Mouse (Mus musculus): ENCODE data around the gene Atp5j. TPM values are rescaled to one million over a fixed set of nuclear protein-coding genes. Genes with fewer than 3 reads are reported as not detected.

Gene Atp5j
- 856 and 951 TPM in 2 replicates for polyA plus RNA-seq (2014; fragmentation: Nextera tagmentation; extraction: Ambion mirVana)

DNA sequence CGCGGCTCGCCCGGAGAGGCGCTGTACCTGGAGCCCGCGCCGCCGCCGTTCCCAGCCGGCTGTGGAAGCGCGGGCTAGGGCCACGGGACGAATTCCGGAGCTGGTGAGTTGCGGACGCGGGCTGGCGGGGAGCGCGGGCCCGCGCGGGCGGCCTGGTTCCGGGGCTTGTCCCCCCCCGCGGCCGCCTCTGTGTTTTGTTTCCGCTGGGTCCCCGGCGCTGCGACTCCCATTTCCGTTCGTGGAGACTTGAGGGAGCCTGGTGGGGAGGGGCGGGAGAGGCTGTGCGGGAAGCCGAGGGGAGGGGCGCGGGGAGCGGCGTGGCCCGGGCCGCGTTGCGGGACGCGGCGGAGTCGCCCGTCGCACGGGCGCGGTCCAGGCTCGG lies at the start of gene Atp5j:
Atp5j (minus strand) TSS at position 185 of the 382 bp plus-strand sequence.
- Histone ChIP-seq H3K4me2 (replicated peaks; ENCODE audit: low read depth, low read length) (peak within 1 kb of the TSS; percentile 76), H3K4me1 (ENCODE audit: control insufficient read depth, insufficient read depth, low read length) (peaks cover 20% of the 10 kb centered on the region; the same call in 1 of the 2 replicates), H3K4me3 (ENCODE audit: low read depth, low read length) (peak within 1 kb of the TSS; percentile 90), H3K27me3 (ENCODE audit: control insufficient read depth, insufficient read depth, low read length) (no peaks in the 10 kb centered on the region), H3K27ac (ENCODE audit: low read length) (peak within 1 kb of the TSS; percentile 97), H3K9me3 (ENCODE audit: control insufficient read depth, low read depth, low read length) (no peaks in the 10 kb centered on the region), H3K9ac (replicated peaks; ENCODE audit: low read depth, low read length) (peak within 1 kb of the TSS; percentile 96), H3K36me3 (ENCODE audit: control insufficient read depth, insufficient read depth, low read length) (peaks cover 27% of the 10 kb centered on the region)
- WGBS, result 0% methylated on average over 46 of the region's 57 CpGs
- ATAC-seq (ENCODE audit: insufficient number of reproducible peaks, insufficient read depth, low FRiP score, low read depth), result peak; percentile 65

DNA sequence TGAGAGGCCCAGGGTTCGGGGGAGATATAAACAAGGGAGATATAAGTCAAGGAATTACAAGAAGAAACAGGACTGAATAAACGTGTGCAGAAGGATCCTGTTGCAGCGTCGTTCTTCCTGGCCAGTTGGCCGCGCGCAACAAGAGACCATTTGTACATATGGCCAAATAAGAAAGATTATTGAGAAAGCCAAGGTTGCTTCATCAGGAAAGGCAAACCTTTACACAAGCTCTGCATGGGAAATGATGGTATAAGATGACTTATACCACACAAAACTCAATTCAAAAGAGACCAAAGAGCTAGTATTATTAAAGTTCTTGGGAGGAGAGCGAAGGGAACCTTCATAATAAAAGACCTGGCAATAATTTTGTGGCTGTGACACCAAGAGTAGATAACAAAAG lies 49.1 kb upstream of the Atp5j start:
- H3K27me3 ChIP-seq (ENCODE audit: control insufficient read depth, insufficient read depth, low read length), result no peaks in the 10 kb centered on the region
- no peak overlapping the region for H3K4me3 ChIP-seq (ENCODE audit: low read depth, low read length)
- no peak overlapping the region for H3K4me2 ChIP-seq (replicated peaks; ENCODE audit: low read depth, low read length)
- no peak overlapping the region for H3K9ac ChIP-seq (replicated peaks; ENCODE audit: low read depth, low read length)
- no peaks in the 10 kb centered on the region for H3K36me3 ChIP-seq (ENCODE audit: control insufficient read depth, insufficient read depth, low read length)
- no peaks in the 10 kb centered on the region for H3K4me1 ChIP-seq (ENCODE audit: control insufficient read depth, insufficient read depth, low read length)
- H3K9me3 ChIP-seq (ENCODE audit: control insufficient read depth, low read depth, low read length), result no peaks in the 10 kb centered on the region
- 73% methylated on average over 8 of the region's 8 CpGs for WGBS
- no peak for ATAC-seq (ENCODE audit: insufficient number of reproducible peaks, insufficient read depth, low FRiP score, low read depth)
- H3K27ac ChIP-seq (ENCODE audit: low read length), result no peak overlapping the region

DNA sequence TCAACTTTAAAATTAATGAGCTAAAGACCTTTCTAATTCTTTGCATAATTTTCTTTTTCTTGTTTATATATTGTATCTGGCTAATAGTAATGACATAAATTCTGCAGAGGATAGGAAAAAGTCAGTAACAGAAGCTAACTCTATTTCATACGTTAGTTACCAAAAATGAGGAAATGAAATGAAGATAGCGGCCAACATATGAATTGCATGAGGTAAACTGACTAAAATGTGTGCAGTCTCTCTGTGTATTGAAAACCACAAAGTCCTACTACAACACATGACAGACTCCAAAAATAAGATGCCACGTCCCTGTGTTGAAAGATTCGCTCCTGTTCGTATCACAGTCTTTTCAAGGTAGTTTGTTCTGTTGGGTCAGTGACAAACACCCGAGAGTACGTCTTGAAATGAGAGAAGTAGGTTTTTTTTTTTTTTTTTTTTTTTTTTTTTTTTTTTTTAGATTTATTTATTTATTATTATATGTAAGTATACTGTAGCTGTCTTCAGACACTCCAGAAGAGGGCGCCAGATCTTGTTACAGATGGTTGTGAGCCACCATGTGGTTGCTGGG lies 46.4 kb upstream of the Atp5j start:
- no peak overlapping the region for H3K9ac ChIP-seq (replicated peaks; ENCODE audit: low read depth, low read length)
- no peaks in the 10 kb centered on the region for H3K4me1 ChIP-seq (ENCODE audit: control insufficient read depth, insufficient read depth, low read length)
- H3K9me3 ChIP-seq (ENCODE audit: control insufficient read depth, low read depth, low read length), result no peaks in the 10 kb centered on the region
- H3K27ac ChIP-seq (ENCODE audit: low read length), result no peak overlapping the region
- H3K4me3 ChIP-seq (ENCODE audit: low read depth, low read length), result no peak overlapping the region
- WGBS, result 82% methylated on average over 8 of the region's 8 CpGs
- no peaks in the 10 kb centered on the region for H3K27me3 ChIP-seq (ENCODE audit: control insufficient read depth, insufficient read depth, low read length)
- ATAC-seq (ENCODE audit: insufficient number of reproducible peaks, insufficient read depth, low FRiP score, low read depth), result no peak
- no peaks in the 10 kb centered on the region for H3K36me3 ChIP-seq (ENCODE audit: control insufficient read depth, insufficient read depth, low read length)
- no peak overlapping the region for H3K4me2 ChIP-seq (replicated peaks; ENCODE audit: low read depth, low read length)

- 85% methylated on average over 9 of the region's 9 CpGs for WGBS
- no peak for ATAC-seq (ENCODE audit: insufficient number of reproducible peaks, insufficient read depth, low FRiP score, low read depth)
Observed at GRCm38 (mm10) chr16:84881168-84881567, 45.7 kb upstream of the Atp5j start.

DNA sequence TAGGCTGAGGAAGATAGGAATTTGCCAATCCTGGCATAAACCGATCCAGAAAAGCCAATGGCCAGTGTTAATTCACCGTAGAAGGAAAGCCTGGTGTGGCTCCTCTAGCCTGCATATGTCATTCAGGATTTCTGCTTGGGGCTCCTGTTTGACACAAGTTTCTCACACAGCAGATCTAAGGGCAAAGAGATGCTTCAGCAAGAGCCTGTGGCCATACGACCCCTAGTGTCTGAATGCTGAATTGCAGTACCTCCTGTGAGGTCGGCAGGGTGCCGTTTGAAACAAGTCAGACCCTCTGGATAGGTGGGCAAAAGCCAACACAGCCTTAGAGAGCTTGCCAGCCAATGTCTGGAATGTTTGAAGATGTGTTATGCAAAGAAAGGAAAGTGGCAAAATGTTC lies 43.7 kb upstream of the Atp5j start:
- Histone ChIP-seq H3K9ac (replicated peaks; ENCODE audit: low read depth, low read length) (no peak overlapping the region), H3K4me3 (ENCODE audit: low read depth, low read length) (no peak overlapping the region), H3K36me3 (ENCODE audit: control insufficient read depth, insufficient read depth, low read length) (no peaks in the 10 kb centered on the region), H3K4me2 (replicated peaks; ENCODE audit: low read depth, low read length) (no peak overlapping the region), H3K27ac (ENCODE audit: low read length) (no peak overlapping the region), H3K9me3 (ENCODE audit: control insufficient read depth, low read depth, low read length) (no peaks in the 10 kb centered on the region), H3K27me3 (ENCODE audit: control insufficient read depth, insufficient read depth, low read length) (no peaks in the 10 kb centered on the region), H3K4me1 (ENCODE audit: control insufficient read depth, insufficient read depth, low read length) (peaks cover 4% of the 10 kb centered on the region; the same call in 1 of the 2 replicates)
- WGBS, result 18% methylated on average over 5 of the region's 5 CpGs
- no peak for ATAC-seq (ENCODE audit: insufficient number of reproducible peaks, insufficient read depth, low FRiP score, low read depth)

More at GRCm38 (mm10) chr16:84881168-84881567, 45.7 kb upstream of the Atp5j start:
- Histone ChIP-seq H3K4me1 (ENCODE audit: control insufficient read depth, insufficient read depth, low read length) (peaks cover under 1% of the 10 kb centered on the region; the same call in 1 of the 2 replicates), H3K9me3 (ENCODE audit: control insufficient read depth, low read depth, low read length) (no peaks in the 10 kb centered on the region), H3K4me2 (replicated peaks; ENCODE audit: low read depth, low read length) (no peak overlapping the region), H3K27me3 (ENCODE audit: control insufficient read depth, insufficient read depth, low read length) (no peaks in the 10 kb centered on the region), H3K27ac (ENCODE audit: low read length) (no peak overlapping the region), H3K36me3 (ENCODE audit: control insufficient read depth, insufficient read depth, low read length) (no peaks in the 10 kb centered on the region), H3K4me3 (ENCODE audit: low read depth, low read length) (no peak overlapping the region), H3K9ac (replicated peaks; ENCODE audit: low read depth, low read length) (no peak overlapping the region)

DNA sequence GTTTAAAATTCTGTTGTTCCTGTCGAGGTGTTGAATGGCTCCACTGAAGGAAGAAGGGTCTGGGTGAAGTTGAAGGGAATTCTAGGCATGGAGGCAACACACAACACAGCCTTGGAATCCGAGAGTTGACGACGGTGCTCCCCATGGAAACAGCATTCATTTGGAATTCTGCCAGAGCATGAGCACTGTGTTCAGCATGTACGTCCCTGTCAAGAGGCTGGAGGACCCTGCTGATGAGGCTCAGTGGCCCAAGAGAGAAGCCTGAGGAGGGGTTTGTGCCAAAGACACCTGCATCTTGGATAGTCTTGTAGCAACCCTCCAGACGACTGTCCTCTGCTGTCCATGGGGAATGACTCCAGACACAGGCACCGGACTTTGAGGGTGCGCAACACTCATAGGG lies 40.7 kb upstream of the Atp5j start:
- Histone ChIP-seq H3K4me3 (ENCODE audit: low read depth, low read length) (no peak overlapping the region), H3K9ac (replicated peaks; ENCODE audit: low read depth, low read length) (no peak overlapping the region), H3K4me1 (ENCODE audit: control insufficient read depth, insufficient read depth, low read length) (peaks cover 4% of the 10 kb centered on the region; the same call in 1 of the 2 replicates), H3K27me3 (ENCODE audit: control insufficient read depth, insufficient read depth, low read length) (no peaks in the 10 kb centered on the region), H3K27ac (ENCODE audit: low read length) (peak overlapping the region; percentile 10; the same call in 1 of the 2 replicates), H3K9me3 (ENCODE audit: control insufficient read depth, low read depth, low read length) (no peaks in the 10 kb centered on the region), H3K4me2 (replicated peaks; ENCODE audit: low read depth, low read length) (peak overlapping the region; percentile 51), H3K36me3 (ENCODE audit: control insufficient read depth, insufficient read depth, low read length) (no peaks in the 10 kb centered on the region)
- 44% methylated on average over 8 of the region's 8 CpGs for WGBS
- ATAC-seq (ENCODE audit: insufficient number of reproducible peaks, insufficient read depth, low FRiP score, low read depth), result no peak; the same call in 1 of the 2 replicates

GRCm38 (mm10) chr16:84875718-84876035 lies 40.3 kb upstream of the Atp5j start:
- no peak for ATAC-seq (ENCODE audit: insufficient number of reproducible peaks, insufficient read depth, low FRiP score, low read depth)
- Histone ChIP-seq H3K27ac (ENCODE audit: low read length) (peak overlapping the region; percentile 10; the same call in 1 of the 2 replicates), H3K4me2 (replicated peaks; ENCODE audit: low read depth, low read length) (peak overlapping the region; percentile 51), H3K9ac (replicated peaks; ENCODE audit: low read depth, low read length) (no peak overlapping the region), H3K36me3 (ENCODE audit: control insufficient read depth, insufficient read depth, low read length) (no peaks in the 10 kb centered on the region), H3K4me3 (ENCODE audit: low read depth, low read length) (0 out of 2 replicates have a peak overlapping the region, but pooled peaks have one; percentile 19), H3K9me3 (ENCODE audit: control insufficient read depth, low read depth, low read length) (no peaks in the 10 kb centered on the region), H3K4me1 (ENCODE audit: control insufficient read depth, insufficient read depth, low read length) (peaks cover 4% of the 10 kb centered on the region; the same call in 1 of the 2 replicates), H3K27me3 (ENCODE audit: control insufficient read depth, insufficient read depth, low read length) (no peaks in the 10 kb centered on the region)
- 39% methylated on average over 7 of the region's 7 CpGs for WGBS

- Histone ChIP-seq H3K4me1 (ENCODE audit: control insufficient read depth, insufficient read depth, low read length) (peaks cover 4% of the 10 kb centered on the region; the same call in 1 of the 2 replicates), H3K36me3 (ENCODE audit: control insufficient read depth, insufficient read depth, low read length) (no peaks in the 10 kb centered on the region), H3K9ac (replicated peaks; ENCODE audit: low read depth, low read length) (no peak overlapping the region), H3K4me3 (ENCODE audit: low read depth, low read length) (peak overlapping the region; percentile 19), H3K9me3 (ENCODE audit: control insufficient read depth, low read depth, low read length) (no peaks in the 10 kb centered on the region), H3K4me2 (replicated peaks; ENCODE audit: low read depth, low read length) (peak overlapping the region; percentile 51), H3K27me3 (ENCODE audit: control insufficient read depth, insufficient read depth, low read length) (no peaks in the 10 kb centered on the region), H3K27ac (ENCODE audit: low read length) (no peak overlapping the region)
- 43% methylated on average over 24 of the region's 24 CpGs for WGBS
- ATAC-seq (ENCODE audit: insufficient number of reproducible peaks, insufficient read depth, low FRiP score, low read depth), result no peak
Observed at GRCm38 (mm10) chr16:84875012-84875717, 39.7 kb upstream of the Atp5j start.
